Mouse (Mus musculus) neutrophil, adult 5-6 weeks (primary cell): ENCODE measurements at regions not wholly inside any gene's neighbourhood (a gene's known extent, or its start where the extent isn't known, plus 50 kb on each side); places are given as distances from the start of the nearest gene placed in this dataset.

Experiments used
- ATAC-seq: fragments of 151-379, 151-347 bp; 2 replicates; pipeline ENCODE4 v1.8.0; 2017; ENCODE audit warnings: mild to moderate bottlenecking, moderate TSS enrichment; ENCODE audit not compliant: insufficient number of reproducible peaks, poor library complexity, low FRiP score, severe bottlenecking; ENCODE audit errors: extremely low read depth

GRCm38 (mm10) chr1:95857110-95857509 lies 189.7 kb upstream of the St8sia4 start:
- ATAC-seq, result no peak

- ATAC-seq, result no peak
These were observed 167.3 kb upstream of the St8sia4 start for GRCm38 (mm10) chr1:95834652-95835051.

GRCm38 (mm10) chr1:95830694-95831093 lies 163.3 kb upstream of the St8sia4 start:
- peak; percentile 19; the same call in 1 of the 2 replicates for ATAC-seq
